Mouse (Mus musculus) cerebellum, adult 9-10 months (tissue): ENCODE measurements around the gene Ift20.
"Not testable (repeated sequence)": the region's sequence is repeated elsewhere in the genome, so short reads cannot be mapped to it uniquely, and the experiment has no call there.

Experiments used
- DNase-seq: peaks from one replicate; pipeline ENCODE4 v3.0.0; 2022

The Ift20 gene

GRCm38 (mm10) chr11:78523241-78523955 is 12.8 kb upstream of the Ift20 start:
- DNase-seq = no peak

GRCm38 (mm10) chr11:78524838-78525237 is 11.3 kb upstream of the Ift20 start:
- DNase-seq = no peak

- DNase-seq = no peak
Observed at GRCm38 (mm10) chr11:78528714-78529113, 7.4 kb upstream of the Ift20 start.

GRCm38 (mm10) chr11:78530001-78530400 is 6.2 kb upstream of the Ift20 start:
- no peak for DNase-seq

- no peak for DNase-seq
Observed at GRCm38 (mm10) chr11:78531046-78531445, 5.1 kb upstream of the Ift20 start.

- not testable (repeated sequence) for DNase-seq
Observed at GRCm38 (mm10) chr11:78531515-78531914, 4.6 kb upstream of the Ift20 start.

- no peak for DNase-seq
Observed at GRCm38 (mm10) chr11:78534516-78534915, 1.6 kb upstream of the Ift20 start.

GRCm38 (mm10) chr11:78535376-78536079 is 633 bp upstream of the Ift20 start:
- DNase-seq = peak; percentile 69

- no peak for DNase-seq
Observed at GRCm38 (mm10) chr11:78536690-78537084, 526 bp downstream of the Ift20 start.

- DNase-seq = no peak
Observed at GRCm38 (mm10) chr11:78540358-78540757, 4.2 kb downstream of the Ift20 start.

GRCm38 (mm10) chr11:78544449-78545111 is 8.4 kb downstream of the Ift20 start:
- no peak for DNase-seq

- no peak for DNase-seq
Observed at GRCm38 (mm10) chr11:78545181-78545580, 9.0 kb downstream of the Ift20 start.

- no peak for DNase-seq
Observed at GRCm38 (mm10) chr11:78547718-78548460, 11.7 kb downstream of the Ift20 start.

- DNase-seq = no peak
Observed at GRCm38 (mm10) chr11:78549491-78549987, 13.4 kb downstream of the Ift20 start.

- DNase-seq = peak; percentile 97
Observed at GRCm38 (mm10) chr11:78550168-78551058, 14.3 kb downstream of the Ift20 start, which contains the start of gene Tmem97. TSS of gene Tmem97 (minus strand) at chr11:78550777.

GRCm38 (mm10) chr11:78551059-78551398 is 14.9 kb downstream of the Ift20 start:
- DNase-seq = no peak

GRCm38 (mm10) chr11:78555623-78556022 is 19.5 kb downstream of the Ift20 start:
- no peak for DNase-seq

GRCm38 (mm10) chr11:78556070-78556469 is 19.9 kb downstream of the Ift20 start:
- no peak for DNase-seq

- DNase-seq = no peak
Observed at GRCm38 (mm10) chr11:78557241-78557640, 21.1 kb downstream of the Ift20 start.

- DNase-seq = peak; percentile 78
Observed at GRCm38 (mm10) chr11:78560447-78560846, 24.3 kb downstream of the Ift20 start.

- DNase-seq = no peak
Observed at GRCm38 (mm10) chr11:78566775-78567174, 30.6 kb downstream of the Ift20 start.

- DNase-seq = no peak
Observed at GRCm38 (mm10) chr11:78567614-78568013, 31.5 kb downstream of the Ift20 start.
